Mouse (Mus musculus) heart, embryonic 14.5 days (tissue): ENCODE results near the gene Prcd. TPM values are rescaled to one million over a fixed set of nuclear protein-coding genes. Genes with fewer than 3 reads are reported as not detected.

Experiments used
- ATAC-seq: fragments of 200-750 bp; cut with Nextera tagmentation; 2 replicates; pipeline ENCODE4 v1.8.0; 2017; ENCODE audit warnings: low read depth, moderate TSS enrichment; ENCODE audit not compliant: insufficient number of reproducible peaks, insufficient read depth, low FRiP score
- H3K27ac ChIP-seq, 2 experiments: fragments of 200-500 bp in 1 of 2; fragments of 300-500 bp in 1 of 2; sonication (generic) in 1 of 2; replicated peaks in 1 of 2; 2 replicates each; pipeline ENCODE4 v1.5.1; 2012 to 2014; ENCODE audit warnings: low read depth in 2 of 2, low read length in 2 of 2, control low read depth in 1 of 2, mild to moderate bottlenecking in 1 of 2, mixed read lengths in 1 of 2; ENCODE audit not compliant: control insufficient read depth in 1 of 2, insufficient read depth in 1 of 2
- H3K27me3 ChIP-seq: fragments of 300-500 bp; sonication (generic); 2 replicates; pipeline ENCODE4 v1.6.1; 2014; ENCODE audit warnings: mild to moderate bottlenecking, low read length, control low read depth; ENCODE audit not compliant: control insufficient read depth, insufficient read depth
- H3K36me3 ChIP-seq: fragments of 300-500 bp; sonication (generic); 2 replicates; pipeline ENCODE4 v1.6.1; 2014; ENCODE audit warnings: mild to moderate bottlenecking, control low read depth, low read length, mixed read lengths; ENCODE audit not compliant: control insufficient read depth, insufficient read depth
- H3K4me1 ChIP-seq, 2 experiments: fragments of 200-500 bp in 1 of 2; fragments of 300-500 bp in 1 of 2; sonication (generic) in 1 of 2; 2 replicates each; pipeline ENCODE4 v1.6.1; 2012 to 2014; ENCODE audit warnings: low read length in 2 of 2, control low read depth in 1 of 2, mixed read lengths in 1 of 2; ENCODE audit not compliant: control insufficient read depth in 2 of 2, insufficient read depth in 2 of 2
- H3K4me2 ChIP-seq: fragments of 300-500 bp; sonication (generic); 2 replicates; pipeline ENCODE4 v1.6.1; 2014; ENCODE audit warnings: mild to moderate bottlenecking, low read length
- H3K4me3 ChIP-seq, 2 experiments: fragments of 200-500 bp in 1 of 2; fragments of 300-500 bp in 1 of 2; sonication (generic) in 1 of 2; 2 replicates each; pipeline ENCODE4 v1.5.1; 2012 to 2014; ENCODE audit warnings: low read length in 2 of 2, mild to moderate bottlenecking in 2 of 2, control low read depth in 1 of 2, low read depth in 1 of 2, moderate library complexity in 1 of 2; ENCODE audit not compliant: control insufficient read depth in 1 of 2, insufficient read depth in 1 of 2
- H3K9ac ChIP-seq: fragments of 300-500 bp; sonication (generic); 2 replicates; pipeline ENCODE4 v1.6.1; 2014; ENCODE audit warnings: mild to moderate bottlenecking, low read length
- H3K9me3 ChIP-seq: fragments of 300-500 bp; sonication (generic); 2 replicates; pipeline ENCODE4 v1.6.1; 2016; ENCODE audit warnings: low read length, control low read depth; ENCODE audit not compliant: control insufficient read depth
- WGBS: fragments of 180-500 bp; shearing (Covaris S2); extraction: QIAGEN DNeasy Blood & Tissue Kit; methylation state at CpG from one replicate; pipeline ENCODE4 v1.1.7; 2014; 5-methylcytosine and 5-hydroxymethylcytosine counted together
- polyA plus RNA-seq: library from polyadenylated mRNA; unstranded; fragments of >200 nt; fragmentation: Nextera tagmentation; extraction: Ambion mirVana; gene quantifications from 2 replicates; pipeline ENCODE4 v1.2.1, GENCODE M21; 2014

The Prcd gene
- polyA plus RNA-seq, 1 experiment from 2014 or later = 1.9 TPM

GRCm38 (mm10) chr11:116641168-116641567, 12.2 kb upstream of the Prcd start:
- ATAC-seq = no peak
- no peak overlapping the region for H3K27ac ChIP-seq
- no peaks in the 10 kb centered on the region for H3K9me3 ChIP-seq
- peaks cover 5% of the 10 kb centered on the region; the same call in 1 of the 2 replicates for H3K27me3 ChIP-seq
- 44% methylated on average over 5 of the region's 5 CpGs for WGBS
- no peak overlapping the region for H3K4me2 ChIP-seq
- peaks cover 7 to 16% of the 10 kb centered on the region in 2 experiments; a peak in 2 of 4 replicates for H3K4me1 ChIP-seq
- no peak overlapping the region for H3K9ac ChIP-seq
- no peaks in the 10 kb centered on the region for H3K36me3 ChIP-seq
- no peak overlapping the region for H3K4me3 ChIP-seq

DNA sequence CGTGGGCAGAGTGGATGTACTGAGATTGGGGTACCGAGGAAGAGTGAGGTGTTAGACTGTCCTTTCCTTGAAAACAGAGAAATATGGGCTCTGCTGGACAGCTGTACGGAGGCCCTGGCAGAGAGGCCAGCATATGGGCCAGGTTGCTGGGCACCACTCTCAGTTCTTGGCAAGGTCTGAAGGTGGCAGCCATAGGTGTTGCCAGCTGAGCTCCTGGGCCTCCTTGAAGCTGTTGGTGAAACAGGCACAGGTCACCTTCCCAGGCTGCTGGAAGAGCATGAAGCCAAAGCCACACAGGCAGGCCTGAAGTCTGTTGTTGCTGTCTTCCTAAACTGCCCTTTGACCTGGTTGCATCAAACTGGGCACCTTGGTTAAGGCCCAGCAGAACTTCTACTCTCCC, 11.6 kb upstream of the Prcd start:
- Histone ChIP-seq H3K9ac (no peak overlapping the region), H3K4me3 (no peak overlapping the region), H3K27me3 (peaks cover 5% of the 10 kb centered on the region; the same call in 1 of the 2 replicates), H3K4me2 (no peak overlapping the region), H3K4me1 (peaks cover 8 to 17% of the 10 kb centered on the region in 2 experiments; a peak in 2 of 4 replicates), H3K9me3 (no peaks in the 10 kb centered on the region), H3K36me3 (no peaks in the 10 kb centered on the region), H3K27ac (no peak overlapping the region)
- 49% methylated on average over 3 of the region's 3 CpGs for WGBS
- no peak for ATAC-seq

GRCm38 (mm10) chr11:116642681-116643578, 10.4 kb upstream of the Prcd start:
- Histone ChIP-seq H3K27me3 (peaks cover 5% of the 10 kb centered on the region; the same call in 1 of the 2 replicates), H3K4me1 (peaks cover 15 to 21% of the 10 kb centered on the region in 2 experiments), H3K36me3 (no peaks in the 10 kb centered on the region), H3K4me3 (no peak overlapping the region), H3K27ac (no peak overlapping the region), H3K4me2 (peak overlapping the region; percentile 47), H3K9ac (no peak overlapping the region), H3K9me3 (no peaks in the 10 kb centered on the region)
- 30% methylated on average over 14 of the region's 14 CpGs for whole genome bisulfite sequencing
- no peak for ATAC-seq

GRCm38 (mm10) chr11:116643579-116644224, 9.6 kb upstream of the Prcd start:
- ATAC-seq = no peak

DNA sequence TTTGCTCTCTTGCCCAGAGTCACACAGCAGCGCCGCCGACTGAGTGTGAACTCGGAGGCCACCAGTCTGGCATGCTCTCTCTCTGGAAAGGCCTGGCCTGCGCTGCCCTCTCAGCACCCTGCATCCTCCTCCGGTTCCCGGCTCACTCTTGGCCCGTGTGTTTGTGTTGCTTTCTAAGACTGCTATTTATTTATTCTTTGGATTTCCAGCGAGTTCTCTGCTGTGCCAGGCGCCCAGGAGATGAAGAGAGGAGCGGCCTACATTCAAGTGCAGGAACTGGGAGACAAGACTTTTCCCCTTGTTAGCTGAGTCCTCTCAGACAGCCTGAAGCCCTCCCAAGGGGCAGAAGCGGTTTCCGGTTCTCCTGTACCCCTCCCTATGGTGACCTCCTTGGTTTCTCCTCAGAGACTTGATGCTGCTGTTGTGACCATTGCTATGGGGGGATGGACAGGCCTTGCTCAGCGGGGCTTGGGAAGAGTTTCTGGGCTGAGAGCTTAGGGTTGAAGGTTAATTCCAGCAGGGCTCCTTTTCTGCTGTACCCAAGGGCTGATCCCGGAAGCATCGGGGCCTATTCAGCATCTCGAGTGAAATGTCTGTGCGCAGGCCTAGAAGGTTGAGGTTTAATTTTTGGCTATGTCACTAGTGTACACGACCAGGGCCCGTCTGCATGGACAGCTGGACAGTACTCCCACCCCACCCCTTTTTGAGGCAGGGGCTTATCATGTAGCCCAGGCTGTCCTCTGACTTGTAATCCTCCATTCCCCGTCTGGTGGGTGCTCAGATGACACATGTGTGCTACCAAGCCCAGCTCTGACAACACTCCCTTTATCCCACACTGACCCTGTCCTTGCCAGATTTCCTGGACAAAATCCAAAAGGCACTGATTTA, 8.9 kb upstream of the Prcd start:
- no peak overlapping the region for H3K27ac ChIP-seq
- H3K4me3 ChIP-seq = no peak overlapping the region
- H3K9ac ChIP-seq = no peak overlapping the region
- H3K4me1 ChIP-seq = peaks cover 23 to 28% of the 10 kb centered on the region in 2 experiments
- 0 out of 2 replicates have a peak overlapping the region, but pooled peaks have one; percentile 47 for H3K4me2 ChIP-seq
- no peaks in the 10 kb centered on the region for H3K9me3 ChIP-seq
- no peak for ATAC-seq
- H3K27me3 ChIP-seq = peaks cover 5% of the 10 kb centered on the region; the same call in 1 of the 2 replicates
- no peaks in the 10 kb centered on the region for H3K36me3 ChIP-seq
- WGBS = 53% methylated on average over 21 of the region's 21 CpGs

More at GRCm38 (mm10) chr11:116643579-116644224, 9.6 kb upstream of the Prcd start:
- Histone ChIP-seq H3K4me3 (no peak overlapping the region), H3K9me3 (no peaks in the 10 kb centered on the region), H3K27me3 (peaks cover 5% of the 10 kb centered on the region; the same call in 1 of the 2 replicates), H3K9ac (no peak overlapping the region), H3K27ac (no peak overlapping the region), H3K4me2 (peak overlapping the region; percentile 47), H3K4me1 (peaks cover 23 to 28% of the 10 kb centered on the region in 2 experiments), H3K36me3 (no peaks in the 10 kb centered on the region)
- WGBS = 13% methylated on average over 19 of the region's 19 CpGs

- H3K27me3 ChIP-seq = peaks cover 10% of the 10 kb centered on the region; the same call in 1 of the 2 replicates
- H3K36me3 ChIP-seq = no peaks in the 10 kb centered on the region
- H3K27ac ChIP-seq = no peak overlapping the region
- H3K4me1 ChIP-seq = peaks cover 23 to 28% of the 10 kb centered on the region in 2 experiments
- ATAC-seq = no peak
- H3K9ac ChIP-seq = no peak overlapping the region
- no peak overlapping the region for H3K4me3 ChIP-seq
- no peak overlapping the region for H3K4me2 ChIP-seq
- WGBS = 60% methylated on average over 8 of the region's 8 CpGs
- H3K9me3 ChIP-seq = no peaks in the 10 kb centered on the region
These were observed 7.8 kb upstream of the Prcd start for GRCm38 (mm10) chr11:116645446-116646110.
